Mouse (Mus musculus): ENCODE measurements at regions not wholly inside any gene's neighbourhood (a gene's known extent, or its start where the extent isn't known, plus 50 kb on each side); places are given as distances from the start of the nearest gene placed in this dataset.

DNA sequence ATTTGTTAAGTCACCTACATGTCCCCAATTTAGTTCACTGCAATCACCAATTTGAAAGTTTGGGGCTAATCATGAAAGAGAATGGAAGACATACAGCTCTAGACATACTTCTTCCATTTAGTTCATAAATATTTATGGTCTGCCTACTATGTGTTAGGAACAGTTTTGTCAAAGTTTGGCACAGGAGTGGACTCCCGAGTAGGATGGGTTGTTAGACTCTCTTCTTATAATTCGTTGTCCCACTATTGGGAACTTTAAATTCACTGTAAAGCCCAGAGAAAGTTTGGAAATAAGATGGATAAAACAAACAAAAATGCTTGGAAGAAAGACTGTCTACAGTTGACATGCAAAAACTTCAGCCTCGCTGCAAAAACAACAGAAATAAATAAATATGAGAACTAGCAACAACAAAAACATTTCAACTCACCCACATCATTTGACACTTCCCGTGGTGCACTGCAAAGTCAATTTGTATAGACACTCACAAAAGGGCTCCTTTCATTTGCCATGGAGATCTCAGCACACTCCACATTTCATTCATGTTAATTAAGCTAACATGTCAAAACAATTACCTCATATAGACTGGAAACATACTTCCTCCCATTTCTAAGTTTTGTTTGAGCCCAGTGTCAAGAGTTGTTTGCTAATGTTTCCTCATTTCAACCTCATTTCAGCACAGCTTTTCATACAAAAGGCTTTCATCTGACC is 570.2 kb upstream of the Kirrel3 start:
- DNase-seq (ENCODE audit: low spot score in 2 of 2) = no peak

GRCm38 (mm10) chr9:33930286-33930685 is 555.4 kb upstream of the Kirrel3 start:
- DNase-seq (ENCODE audit: low spot score in 2 of 2) = no peak

DNA sequence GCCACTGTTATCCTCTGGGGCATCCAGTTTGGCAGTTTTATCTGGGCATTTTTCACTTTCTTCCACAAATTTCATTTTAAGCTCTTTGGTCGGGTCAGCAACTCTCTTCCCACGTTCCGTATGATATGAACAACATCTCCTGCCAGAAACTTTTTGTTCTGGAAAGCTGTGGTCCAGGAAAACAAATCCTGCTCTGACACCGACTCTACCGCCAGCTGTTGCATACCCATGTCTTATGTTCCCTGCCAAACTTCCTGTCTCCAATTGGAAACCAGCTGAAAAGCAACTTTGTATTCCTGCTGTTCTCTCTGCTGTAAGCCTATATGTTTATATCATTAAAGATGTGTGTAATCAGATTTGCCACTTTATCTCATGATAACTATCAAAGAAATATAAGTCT is 551.6 kb upstream of the Kirrel3 start:
- DNase-seq (ENCODE audit: low spot score in 2 of 2) = no peak

DNA sequence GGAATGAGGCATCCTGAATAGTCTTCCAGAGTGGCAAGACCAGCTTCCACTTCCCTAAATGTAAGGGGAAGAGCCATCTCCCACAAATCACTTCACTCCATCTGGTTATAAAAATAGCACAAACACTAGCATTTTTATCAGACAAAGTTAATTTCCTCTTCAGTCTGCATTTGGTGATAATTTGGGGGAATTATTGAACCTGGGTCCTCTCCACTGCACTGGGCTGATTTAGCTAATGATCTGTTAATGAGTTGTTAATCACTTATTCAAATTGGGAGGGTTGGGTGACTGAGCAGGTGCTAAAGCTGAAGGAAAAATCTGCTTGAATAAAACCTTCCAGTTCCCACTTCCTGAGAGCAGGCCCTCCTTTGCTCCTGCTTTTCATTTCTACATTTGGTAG is 531.4 kb upstream of the Kirrel3 start:
- no peak for DNase-seq (ENCODE audit: low spot score in 2 of 2)
